ENCODE assay signal across 9 mouse cellular contexts in genomic region chr15:77797609-77798411, GRCm38 (mm10). TPM values are rescaled to one million over a fixed set of nuclear protein-coding genes. Genes with fewer than 3 reads are reported as not detected.
DNase-seq lines count a peak whose midpoint lies in the region; ATAC-seq and TF ChIP-seq lines count a peak whose summit lies in the region.
"Had no signal": no experiment of that assay in that cellular context is flagged by ENCODE, and none has a peak within 500 bp of the region (broad histone marks: within the 10 kb centered on the region; RNA-seq: fewer than 3 reads in every experiment).

No protein-coding gene starts in this region.

- no peak for TF ChIP-seq POLR2A in kidney, adult 2 months (IDR thresholded peaks at IDR 0.05; ENCODE audit: low read depth, low read length)

- no peaks in the 10 kb centered on the region for H3K27me3 ChIP-seq in kidney, adult 2 months (replicated peaks; ENCODE audit: control insufficient read depth, insufficient read depth, low read length)

- 31% methylated on average over 14 of the region's 14 CpGs for WGBS in kidney, adult 2 months

- intact Hi-C loops in left cerebral cortex, postnatal 25 days (cut with DNase I) = no loop called here

- no peaks in the 10 kb centered on the region; the same call in 1 of the 2 replicates for H3K36me3 ChIP-seq in kidney, adult 2 months (ENCODE audit: control insufficient read depth, insufficient read depth, low read length)

- H3K27ac ChIP-seq in kidney, adult 2 months (ENCODE audit: insufficient read depth, low read depth, low read length) = peak overlapping the region; percentile 96
- H3K27ac ChIP-seq: liver, embryonic 14.5 days had no signal

- no peak for TF ChIP-seq CTCF in kidney, adult 2 months (conservative IDR thresholded peaks at IDR 0.05; ENCODE audit: insufficient read depth, insufficient read length, low read depth, low read length)

- H3K4me3 ChIP-seq in kidney, adult 2 months (ENCODE audit: insufficient read depth, low read depth, low read length) = no peak overlapping the region

- peak; percentile 11; the same call in 1 of the 2 replicates for ATAC-seq in frontal cortex, adult (ENCODE audit: low TSS enrichment)
- ATAC-seq in megakaryocyte, adult 5-6 weeks (ENCODE audit: poor library complexity, severe bottlenecking) = peak; percentile 28

- no peak for DNase-seq in frontal cortex, adult 2 months (ENCODE audit: extremely low spot score in 1 of 2, low spot score in 1 of 2)
- DNase-seq in adrenal gland, postnatal 36 days = peak; percentile 79 to 83
- DNase-seq in heart, adult 18-20 months = peak; percentile 54 to 70
- peak; percentile 77 for DNase-seq in kidney, adult 2 months
- no peak for DNase-seq in frontal cortex, postnatal 14 days (ENCODE audit: low spot score in 2 of 2)
- no peak for DNase-seq in left cerebral cortex, postnatal 25 days (ENCODE audit: low spot score in 2 of 2)

- peaks cover 54% of the 10 kb centered on the region for H3K4me1 ChIP-seq in kidney, adult 2 months (ENCODE audit: control insufficient read depth, insufficient read depth, low read length)

RNA-seq across cellular contexts. Expression of gene Apol8, which starts 41.0 kb away (rescaled TPM):
- 4.0 and 5.2 TPM in 2 replicates for polyA plus RNA-seq in frontal cortex, adult 2 months (2012; rRNA removed)
- not detected for total RNA-seq in adrenal gland, postnatal 36 days (2021)
- not detected for total RNA-seq in heart, adult 18-20 months (2021)
- polyA plus RNA-seq in kidney, adult 2 months (2012; rRNA removed) = 0.03 and 0.06 TPM in 2 replicates
- 0.16 and 1.3 TPM in 2 replicates for total RNA-seq in megakaryocyte, adult 5-6 weeks (2015)
- 0.16 and 0.26 TPM in 2 replicates for total RNA-seq in megakaryocyte, adult 5-6 weeks (2017)
- total RNA-seq in left cerebral cortex, postnatal 25 days (2021) = 1 to 10 TPM; 2.2 to 3.3 TPM

RNA-seq across cellular contexts. Expression of gene Myh9, which starts 44.2 kb away (rescaled TPM):
- polyA plus RNA-seq in frontal cortex, adult 2 months (2012; rRNA removed) = 34.4 and 38.7 TPM in 2 replicates
- 100 to 1,000 TPM; 309 to 387 TPM for total RNA-seq in adrenal gland, postnatal 36 days (2021)
- 100 to 1,000 TPM; 117 to 119 TPM for total RNA-seq in heart, adult 18-20 months (2021)
- 57.7 and 64.1 TPM in 2 replicates for polyA plus RNA-seq in kidney, adult 2 months (2012; rRNA removed)
- total RNA-seq in megakaryocyte, adult 5-6 weeks (2015) = 464 and 549 TPM in 2 replicates
- 759 and 878 TPM in 2 replicates for total RNA-seq in megakaryocyte, adult 5-6 weeks (2017)
- total RNA-seq in left cerebral cortex, postnatal 25 days (2021) = 10 to 100 TPM; 69.9 to 75.5 TPM

Comparison
In these comparisons a context has a peak if more than half of its experiments do, and no peak if none do; other contexts are left out.
1. DNase-seq: peak in adrenal gland, postnatal 36 days (2 of 2), heart, adult 18-20 months (2 of 2) and kidney, adult 2 months (single experiment); none in frontal cortex, adult 2 months (0 of 2), frontal cortex, postnatal 14 days (0 of 2) and left cerebral cortex, postnatal 25 days (0 of 2).